Mouse (Mus musculus): ENCODE results near the gene Myo10.

Gene Myo10

GRCm38 (mm10) chr15:25761049-25761448 lies 138.7 kb downstream of the Myo10 start:
- no peak for DNase-seq (ENCODE audit: low spot score in 2 of 2)

GRCm38 (mm10) chr15:25761800-25762211 lies 139.5 kb downstream of the Myo10 start:
- DNase-seq (ENCODE audit: low spot score in 2 of 2), result no peak

GRCm38 (mm10) chr15:25762306-25762705 lies 140.0 kb downstream of the Myo10 start:
- no peak for DNase-seq (ENCODE audit: low spot score in 2 of 2)

DNA sequence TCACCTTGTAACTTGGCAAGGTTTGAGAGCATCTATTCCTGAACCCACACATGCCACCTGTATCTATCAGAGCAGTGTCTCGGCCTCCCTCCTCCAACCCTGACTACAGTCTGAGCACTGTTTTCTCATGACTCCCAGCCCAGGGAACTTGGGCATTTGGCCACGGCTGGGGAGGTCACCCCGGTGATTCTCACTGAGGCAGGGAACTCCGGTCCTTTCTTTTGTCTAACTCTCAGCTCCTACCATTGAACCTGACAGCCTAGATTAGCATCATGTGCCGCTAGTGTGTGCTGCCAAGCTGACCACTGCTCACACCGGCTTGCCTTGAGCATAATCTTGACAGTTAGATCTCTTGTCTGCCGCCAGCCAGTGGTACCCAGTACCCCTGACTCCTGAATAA lies 140.8 kb downstream of the Myo10 start:
- no peak for DNase-seq (ENCODE audit: low spot score in 2 of 2)

DNA sequence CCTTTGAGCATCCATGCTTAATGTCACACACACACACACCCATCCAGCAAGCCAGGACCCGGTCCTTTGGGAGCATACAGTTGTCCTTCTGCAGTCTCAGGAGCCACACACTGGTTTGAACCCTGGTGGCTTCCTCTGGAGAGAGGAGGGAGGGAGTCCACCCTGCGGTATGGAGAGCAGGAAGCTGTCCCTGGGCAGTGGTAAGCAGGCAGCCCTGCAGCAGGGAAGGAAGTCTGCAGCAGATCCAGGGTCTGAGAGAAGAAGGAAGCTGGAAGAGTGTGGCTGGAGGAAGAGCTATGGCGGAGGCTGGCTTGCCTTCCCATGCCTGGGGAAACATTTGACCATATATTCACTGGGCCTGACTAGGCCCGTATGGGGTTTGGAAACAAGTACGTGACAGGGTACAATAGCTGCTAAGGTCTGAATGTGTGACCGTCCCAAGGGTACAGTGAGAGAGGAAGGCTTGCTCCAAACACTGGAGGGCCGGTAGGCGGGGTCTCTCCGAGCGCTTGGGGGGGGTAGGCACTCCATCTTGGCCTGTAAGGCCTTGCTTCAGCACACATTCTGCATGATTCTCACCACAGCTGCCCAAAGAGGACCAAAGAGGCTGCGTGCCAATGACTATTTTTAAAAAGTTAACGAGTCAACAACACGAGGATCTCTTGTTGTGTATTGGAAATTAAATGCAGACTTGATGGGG lies 142.5 kb downstream of the Myo10 start:
- no peak for DNase-seq (ENCODE audit: low spot score in 2 of 2)

DNA sequence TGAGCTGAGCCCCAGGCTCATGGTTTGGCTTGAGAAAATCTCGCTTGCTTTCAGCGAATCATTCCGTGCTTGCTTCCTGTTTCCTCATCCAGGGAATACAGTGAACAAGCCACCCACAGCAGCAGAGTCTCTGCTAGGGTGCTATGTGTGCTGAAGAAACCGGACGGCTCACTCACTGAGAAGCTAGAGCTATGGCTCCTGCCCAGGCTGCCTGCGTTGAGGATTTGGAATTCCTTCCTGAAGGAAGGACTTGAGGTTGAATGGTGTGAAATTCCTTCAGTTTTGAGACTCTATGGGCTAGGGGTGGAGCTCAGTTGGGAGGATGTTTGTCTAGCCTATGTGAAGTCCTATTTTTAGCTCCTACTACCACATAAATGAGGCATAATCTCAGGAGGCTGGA lies 145.5 kb downstream of the Myo10 start:
- no peak for DNase-seq (ENCODE audit: low spot score in 2 of 2)

- DNase-seq (ENCODE audit: low spot score in 2 of 2), result no peak
These were observed 147.4 kb downstream of the Myo10 start for GRCm38 (mm10) chr15:25769524-25770255.

DNA sequence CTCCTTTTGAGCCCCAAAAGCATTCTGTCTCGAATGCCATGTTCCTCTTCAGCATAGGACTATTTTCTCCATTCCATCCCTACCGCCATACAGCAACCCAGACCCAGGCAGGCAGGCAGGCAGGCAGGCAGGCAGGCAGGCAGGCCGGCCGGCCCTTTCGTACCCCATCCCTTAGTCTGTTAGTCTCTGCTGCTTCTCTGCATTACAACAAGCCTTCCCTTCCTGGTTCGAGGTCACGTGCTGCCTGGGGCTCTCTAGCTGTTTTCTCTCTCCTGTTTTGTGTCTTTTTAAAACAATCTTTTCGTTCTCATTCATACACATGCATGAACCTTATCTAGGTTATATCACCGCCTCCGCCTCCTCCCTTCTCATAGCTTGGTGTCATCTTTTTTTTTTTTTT lies 149.5 kb downstream of the Myo10 start:
- DNase-seq (ENCODE audit: low spot score in 2 of 2), result no peak

- DNase-seq (ENCODE audit: low spot score in 2 of 2), result peak; percentile 53 to 71
These were observed 151.6 kb downstream of the Myo10 start for GRCm38 (mm10) chr15:25773711-25774513.

- DNase-seq (ENCODE audit: low spot score in 2 of 2), result no peak
These were observed 156.6 kb downstream of the Myo10 start for GRCm38 (mm10) chr15:25778937-25779336.

DNA sequence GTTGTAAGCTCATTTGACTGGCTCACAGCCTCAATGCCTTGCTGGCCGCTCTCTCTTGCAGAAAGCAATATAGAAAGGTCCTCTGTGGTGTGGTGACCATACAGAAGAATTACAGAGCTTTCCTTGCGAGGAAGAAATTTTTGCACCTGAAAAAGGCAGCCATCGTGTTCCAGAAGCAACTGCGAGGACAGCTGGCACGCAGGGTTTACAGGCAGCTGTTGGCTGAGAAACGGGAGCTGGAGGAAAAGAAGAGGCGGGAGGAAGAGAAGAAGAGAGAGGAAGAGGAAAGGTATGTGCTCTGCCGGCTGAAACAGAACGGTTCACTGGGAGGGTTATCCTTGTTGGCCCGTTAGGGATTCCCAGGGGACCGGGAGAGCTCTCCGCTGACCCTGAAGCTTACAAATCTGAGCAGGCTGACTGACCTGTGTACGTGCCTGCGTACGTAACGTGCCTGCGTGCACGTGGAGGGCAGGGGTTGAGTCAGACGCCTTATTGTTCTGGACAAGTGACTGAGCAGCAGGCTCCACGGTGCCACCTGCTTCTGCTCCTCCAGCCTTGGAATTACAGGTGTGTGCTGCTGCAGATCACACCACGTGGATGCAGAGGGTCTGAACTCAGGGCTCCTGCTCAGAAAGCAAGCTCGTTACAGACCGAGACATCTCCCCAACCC lies 157.3 kb downstream of the Myo10 start:
- DNase-seq (ENCODE audit: low spot score in 2 of 2), result no peak

DNA sequence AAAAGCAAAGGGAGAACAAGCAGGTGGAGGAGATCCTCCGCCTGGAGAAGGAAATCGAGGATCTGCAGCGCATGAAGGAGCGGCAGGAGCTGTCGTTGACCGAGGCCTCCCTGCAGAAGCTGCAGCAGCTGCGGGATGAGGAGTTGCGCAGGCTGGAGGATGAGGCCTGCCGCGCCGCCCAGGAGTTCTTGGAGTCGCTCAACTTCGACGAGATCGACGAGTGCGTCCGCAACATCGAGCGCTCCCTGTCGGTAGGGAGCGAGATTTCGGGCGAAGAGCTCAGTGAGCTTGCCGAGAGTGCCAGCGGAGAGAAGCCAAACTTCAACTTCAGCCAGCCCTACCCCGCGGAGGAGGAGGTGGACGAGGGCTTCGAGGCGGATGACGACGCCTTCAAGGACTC lies 158.7 kb downstream of the Myo10 start:
- no peak for DNase-seq (ENCODE audit: low spot score in 2 of 2)

- DNase-seq (ENCODE audit: low spot score in 2 of 2), result no peak
These were observed 163.4 kb downstream of the Myo10 start for GRCm38 (mm10) chr15:25785456-25786390.

DNA sequence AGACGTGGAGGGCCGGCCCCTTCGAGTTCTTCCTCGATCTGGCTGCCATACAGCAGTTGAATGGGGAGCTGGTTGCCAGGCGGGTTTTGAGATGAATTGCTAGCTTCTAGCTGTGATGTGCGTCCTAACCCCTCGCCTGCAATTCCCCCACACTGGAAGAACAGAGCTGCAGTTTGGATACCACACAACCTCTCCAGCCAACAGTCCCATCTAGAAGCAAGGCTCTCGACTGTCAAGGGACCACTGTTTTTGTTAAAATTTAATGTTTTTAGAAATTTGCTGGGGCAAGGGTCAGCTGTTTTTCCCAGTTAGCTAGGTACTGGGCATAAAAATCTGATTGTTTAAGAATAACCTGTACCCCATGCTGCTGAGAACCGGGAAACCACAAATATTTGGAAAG lies 165.1 kb downstream of the Myo10 start:
- no peak for DNase-seq (ENCODE audit: low spot score in 2 of 2)

GRCm38 (mm10) chr15:25787965-25788364 lies 165.6 kb downstream of the Myo10 start:
- DNase-seq (ENCODE audit: low spot score in 2 of 2), result no peak

GRCm38 (mm10) chr15:25788565-25788964 lies 166.2 kb downstream of the Myo10 start:
- DNase-seq (ENCODE audit: low spot score in 2 of 2), result no peak

DNA sequence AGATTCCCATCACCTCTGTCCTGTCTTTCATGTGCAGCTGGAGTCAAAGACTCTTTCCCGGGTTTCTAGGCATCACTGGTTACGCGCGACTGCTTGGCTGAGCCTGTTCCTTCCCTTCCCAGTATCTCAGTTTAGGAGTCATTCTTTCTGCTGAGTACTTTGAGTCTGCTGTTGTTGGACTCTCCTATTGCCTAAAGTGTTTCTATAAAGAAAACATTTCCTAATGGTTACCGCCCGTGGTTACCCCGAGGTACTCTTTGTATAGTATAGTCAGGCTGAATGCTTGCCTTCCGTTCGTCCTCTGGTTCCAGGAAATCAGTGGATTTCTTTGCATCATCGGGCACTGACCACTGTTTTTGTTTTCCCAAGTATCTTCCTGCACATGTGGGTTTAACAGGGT lies 166.9 kb downstream of the Myo10 start:
- no peak for DNase-seq (ENCODE audit: low spot score in 2 of 2)

DNA sequence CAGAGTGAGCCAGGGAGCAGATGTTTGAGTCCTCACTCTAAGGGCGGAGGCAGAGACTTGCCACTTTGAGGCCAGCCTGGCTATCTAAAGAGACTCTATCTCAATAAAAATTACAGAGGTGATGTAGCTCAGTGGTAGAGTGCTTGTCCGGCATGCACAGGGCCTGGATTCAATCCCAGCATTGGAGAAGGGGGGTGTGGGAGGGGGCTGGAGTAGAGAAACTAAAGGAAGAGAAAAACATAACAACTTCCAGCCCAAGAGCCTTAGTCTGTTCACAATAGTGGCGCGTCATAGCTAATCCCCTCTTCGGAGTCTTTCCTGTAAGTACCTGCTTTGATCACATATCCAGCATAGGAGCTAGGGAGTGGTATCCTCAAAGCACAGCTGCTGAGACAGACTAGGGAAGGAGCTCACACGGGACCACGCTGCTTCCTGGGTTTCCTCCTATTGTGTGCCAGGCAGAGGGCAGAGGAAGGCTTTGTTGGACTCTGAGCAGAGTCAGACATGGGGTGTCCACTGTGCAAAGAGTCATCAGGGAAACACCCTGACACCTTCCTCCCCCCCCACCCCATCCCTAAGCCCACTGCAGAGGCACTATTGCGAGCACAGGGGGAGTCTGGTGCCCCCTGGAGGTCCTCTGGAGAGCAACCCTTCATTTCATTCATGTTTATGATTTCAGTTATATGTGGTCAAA lies 169.5 kb downstream of the Myo10 start:
- no peak for DNase-seq (ENCODE audit: low spot score in 2 of 2)

GRCm38 (mm10) chr15:25794123-25794522 lies 171.8 kb downstream of the Myo10 start:
- no peak for DNase-seq (ENCODE audit: low spot score in 2 of 2)

DNA sequence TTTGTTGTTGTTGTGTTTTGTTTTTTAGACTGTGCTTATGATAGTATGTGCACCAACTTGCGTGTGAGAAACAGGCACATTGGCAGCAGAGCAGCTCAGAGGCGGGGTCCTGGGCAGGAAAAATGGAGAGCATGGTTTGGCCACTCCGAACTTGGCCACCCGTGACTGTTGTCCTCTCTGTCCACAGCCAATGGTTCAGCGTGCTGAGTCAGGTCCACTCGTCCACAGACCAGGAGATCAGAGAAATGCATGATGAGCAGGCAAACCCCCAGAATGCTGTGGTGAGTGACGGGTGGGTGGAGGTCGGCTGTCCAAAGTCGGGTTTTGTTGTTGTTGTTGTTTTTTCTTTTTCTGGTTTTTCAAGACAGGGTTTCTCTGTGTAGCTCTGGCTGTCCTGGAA lies 173.2 kb downstream of the Myo10 start:
- DNase-seq (ENCODE audit: low spot score in 2 of 2), result no peak
